Mouse (Mus musculus): ENCODE results near the gene Proca1. TPM values are rescaled to one million over a fixed set of nuclear protein-coding genes. Genes with fewer than 3 reads are reported as not detected.

Gene Proca1
- polyA plus RNA-seq, 1 experiment from 2014 or later = 2.3 TPM

DNA sequence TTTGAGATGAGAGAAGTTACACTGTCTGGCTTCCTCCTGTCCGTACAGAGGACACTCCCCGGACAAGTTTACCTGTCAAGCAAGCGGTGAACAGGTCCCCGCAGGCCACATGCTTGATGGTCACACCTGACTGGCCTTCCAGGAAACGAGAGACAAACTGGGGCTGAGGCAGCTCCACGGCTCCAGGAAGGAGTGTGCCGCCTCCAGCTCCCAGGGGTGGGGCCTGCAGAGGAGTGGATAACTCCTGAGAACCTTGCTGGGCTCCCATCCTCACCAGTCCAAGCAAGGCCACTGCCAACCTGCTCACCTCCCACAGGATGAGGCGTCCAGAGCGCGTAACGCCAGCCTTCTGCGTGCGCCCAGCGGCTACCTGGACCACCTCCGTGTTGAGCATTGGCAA is 22.9 kb upstream of the Proca1 start:
- peaks cover 10% of the 10 kb centered on the region for H3K4me1 ChIP-seq (ENCODE audit: control insufficient read depth, insufficient read depth, low read length)
- no peaks in the 10 kb centered on the region for H3K27me3 ChIP-seq (ENCODE audit: control insufficient read depth, insufficient read depth, low read depth, low read length)
- H3K9ac ChIP-seq (ENCODE audit: low read depth, low read length) = no peak overlapping the region
- H3K36me3 ChIP-seq (ENCODE audit: control insufficient read depth, insufficient read depth, low read length) = no peaks in the 10 kb centered on the region
- no peak overlapping the region for H3K4me2 ChIP-seq (ENCODE audit: low read length)
- no peak overlapping the region for H3K4me3 ChIP-seq (ENCODE audit: low read depth, low read length)
- H3K9me3 ChIP-seq (replicated peaks; ENCODE audit: control insufficient read depth, low read length, poor library complexity, severe bottlenecking) = no peaks in the 10 kb centered on the region
- no peak for ATAC-seq
- H3K27ac ChIP-seq (ENCODE audit: low read length) = no peak overlapping the region
- WGBS = 92% methylated on average over 15 of the region's 15 CpGs

DNA sequence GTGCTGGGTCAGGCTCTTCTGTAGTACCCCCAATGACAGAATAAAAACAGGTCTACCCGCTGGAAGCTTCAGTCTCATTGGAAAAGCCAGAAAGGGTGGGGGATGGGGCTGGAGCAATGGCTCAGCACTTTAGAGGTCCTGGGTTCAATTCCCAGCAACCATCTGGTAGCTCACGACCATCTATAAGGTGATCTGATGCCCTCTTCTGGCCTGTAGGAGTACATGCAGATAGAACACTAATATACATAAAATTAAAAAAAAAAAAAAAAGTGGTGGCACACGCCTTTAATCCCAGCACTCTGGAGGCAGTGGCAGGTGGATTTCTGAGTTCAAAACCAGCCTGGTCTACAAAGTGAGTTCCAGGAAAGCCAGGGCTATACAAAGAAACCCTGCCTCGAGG is 21.9 kb upstream of the Proca1 start:
- ATAC-seq = no peak
- 64% methylated on average over 4 of the region's 4 CpGs for WGBS
- no peaks in the 10 kb centered on the region for H3K27me3 ChIP-seq (ENCODE audit: control insufficient read depth, insufficient read depth, low read depth, low read length)

DNA sequence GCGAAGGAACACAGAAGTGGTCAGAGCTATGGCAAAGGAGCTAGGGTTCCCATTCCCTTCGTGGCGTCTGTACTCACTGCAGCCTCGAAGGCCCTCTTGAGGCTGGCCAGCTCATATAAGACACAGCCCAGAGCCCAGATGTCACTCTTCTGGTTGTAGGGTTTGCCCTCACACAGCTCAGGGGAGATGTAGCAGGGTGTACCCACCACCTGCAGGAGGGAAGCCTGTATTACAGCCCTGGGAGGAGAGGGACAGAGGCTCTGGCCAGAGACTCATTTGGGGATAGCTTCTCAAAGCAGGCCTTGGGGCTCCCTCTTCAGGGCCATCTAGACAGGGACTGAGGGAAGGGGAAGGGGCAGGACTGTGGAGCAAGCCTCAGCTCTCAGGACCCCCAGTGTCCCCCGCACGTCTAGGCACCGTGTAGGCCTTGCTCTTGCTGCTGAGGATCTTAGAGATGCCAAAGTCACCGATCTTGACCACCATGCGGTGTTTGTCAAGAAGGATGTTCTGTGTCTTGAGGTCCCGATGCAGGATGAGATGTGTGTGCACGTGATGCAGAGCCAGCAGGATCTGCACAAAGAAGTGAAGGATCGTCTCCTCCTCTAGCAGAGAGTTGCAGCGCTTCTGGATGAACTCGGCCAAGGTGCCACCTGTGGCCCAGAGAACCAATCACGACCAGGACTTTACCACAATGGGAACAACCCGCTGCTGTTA is 21.0 kb upstream of the Proca1 start:
- Histone ChIP-seq H3K4me3 (ENCODE audit: low read depth, low read length) (no peak overlapping the region), H3K9me3 (replicated peaks; ENCODE audit: control insufficient read depth, low read length, poor library complexity, severe bottlenecking) (no peaks in the 10 kb centered on the region), H3K27me3 (ENCODE audit: control insufficient read depth, insufficient read depth, low read depth, low read length) (no peaks in the 10 kb centered on the region), H3K27ac (ENCODE audit: low read length) (no peak overlapping the region), H3K4me2 (ENCODE audit: low read length) (no peak overlapping the region), H3K9ac (ENCODE audit: low read depth, low read length) (no peak overlapping the region), H3K4me1 (ENCODE audit: control insufficient read depth, insufficient read depth, low read length) (peaks cover 6% of the 10 kb centered on the region), H3K36me3 (ENCODE audit: control insufficient read depth, insufficient read depth, low read length) (no peaks in the 10 kb centered on the region)
- ATAC-seq = no peak
- WGBS = 81% methylated on average over 16 of the region's 16 CpGs

More for the DNA sequence above, 21.9 kb upstream of the Proca1 start:
- H3K36me3 ChIP-seq (ENCODE audit: control insufficient read depth, insufficient read depth, low read length) = no peaks in the 10 kb centered on the region
- H3K9me3 ChIP-seq (replicated peaks; ENCODE audit: control insufficient read depth, low read length, poor library complexity, severe bottlenecking) = no peaks in the 10 kb centered on the region
- no peak overlapping the region for H3K27ac ChIP-seq (ENCODE audit: low read length)
- H3K4me1 ChIP-seq (ENCODE audit: control insufficient read depth, insufficient read depth, low read length) = peaks cover 2% of the 10 kb centered on the region; the same call in 1 of the 2 replicates
- H3K4me3 ChIP-seq (ENCODE audit: low read depth, low read length) = no peak overlapping the region
- H3K9ac ChIP-seq (ENCODE audit: low read depth, low read length) = no peak overlapping the region
- H3K4me2 ChIP-seq (ENCODE audit: low read length) = no peak overlapping the region

GRCm38 (mm10) chr11:78172748-78173383 is 20.3 kb upstream of the Proca1 start:
- no peaks in the 10 kb centered on the region for H3K36me3 ChIP-seq (ENCODE audit: control insufficient read depth, insufficient read depth, low read length)
- no peak overlapping the region for H3K9ac ChIP-seq (ENCODE audit: low read depth, low read length)
- H3K27me3 ChIP-seq (ENCODE audit: control insufficient read depth, insufficient read depth, low read depth, low read length) = no peaks in the 10 kb centered on the region
- H3K4me2 ChIP-seq (ENCODE audit: low read length) = no peak overlapping the region
- peaks cover 11% of the 10 kb centered on the region for H3K4me1 ChIP-seq (ENCODE audit: control insufficient read depth, insufficient read depth, low read length)
- no peak overlapping the region for H3K4me3 ChIP-seq (ENCODE audit: low read depth, low read length)
- 88% methylated on average over 19 of the region's 19 CpGs for WGBS
- no peak overlapping the region for H3K27ac ChIP-seq (ENCODE audit: low read length)
- ATAC-seq = no peak
- no peaks in the 10 kb centered on the region for H3K9me3 ChIP-seq (replicated peaks; ENCODE audit: control insufficient read depth, low read length, poor library complexity, severe bottlenecking)

- H3K27me3 ChIP-seq (ENCODE audit: control insufficient read depth, insufficient read depth, low read depth, low read length) = no peaks in the 10 kb centered on the region
- no peaks in the 10 kb centered on the region for H3K9me3 ChIP-seq (replicated peaks; ENCODE audit: control insufficient read depth, low read length, poor library complexity, severe bottlenecking)
- peaks cover under 1% of the 10 kb centered on the region for H3K36me3 ChIP-seq (ENCODE audit: control insufficient read depth, insufficient read depth, low read length)
- no peak for ATAC-seq
- H3K4me3 ChIP-seq (ENCODE audit: low read depth, low read length) = no peak overlapping the region
- no peak overlapping the region for H3K4me2 ChIP-seq (ENCODE audit: low read length)
- H3K4me1 ChIP-seq (ENCODE audit: control insufficient read depth, insufficient read depth, low read length) = peaks cover 19% of the 10 kb centered on the region
- no peak overlapping the region for H3K9ac ChIP-seq (ENCODE audit: low read depth, low read length)
- 89% methylated on average over 3 of the region's 3 CpGs for WGBS
- no peak overlapping the region for H3K27ac ChIP-seq (ENCODE audit: low read length)
Measured at GRCm38 (mm10) chr11:78174506-78174905, 18.7 kb upstream of the Proca1 start.

DNA sequence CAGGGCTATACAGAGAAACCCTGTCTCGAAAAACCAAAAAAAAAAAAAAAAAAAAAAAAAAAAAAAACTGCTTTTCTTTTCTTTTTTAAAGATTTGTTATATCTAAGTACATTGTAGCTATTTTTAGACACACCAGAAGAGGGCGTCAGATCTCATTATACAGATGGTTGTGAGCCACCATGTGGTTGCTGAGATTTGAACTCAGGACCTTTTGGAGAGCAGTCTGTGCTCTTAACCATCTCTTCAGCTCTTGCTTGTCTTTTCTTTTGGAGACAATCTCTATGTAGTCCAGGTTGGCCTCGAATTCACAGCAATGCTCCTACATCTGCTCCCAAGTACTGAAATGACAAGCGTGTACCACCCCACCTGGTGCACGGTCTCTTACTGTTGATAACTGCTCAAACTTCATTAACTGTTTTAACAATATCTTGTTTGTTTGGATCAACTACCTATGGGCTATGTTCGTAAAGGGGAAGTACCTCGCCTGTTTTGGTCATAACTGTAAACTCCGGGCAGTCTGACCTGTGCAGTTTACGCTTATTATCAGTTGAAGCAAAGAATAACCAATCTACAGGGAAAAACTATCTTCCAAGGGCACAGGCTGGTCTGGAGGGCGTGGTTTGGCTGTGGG is 17.3 kb upstream of the Proca1 start:
- peak overlapping the region; percentile 55 for H3K27ac ChIP-seq (ENCODE audit: low read length)
- WGBS = 5% methylated on average over 9 of the region's 10 CpGs

GRCm38 (mm10) chr11:78176402-78176862 is 16.8 kb upstream of the Proca1 start, which contains the start of the genes Nek8 and Tlcd1:
Nek8 (minus strand) TSS chr11:78176675.
Tlcd1 (plus strand) TSS chr11:78176711.
- Histone ChIP-seq H3K4me3 (ENCODE audit: low read depth, low read length) (peak within 1 kb of the TSS; percentile 64), H3K27me3 (ENCODE audit: control insufficient read depth, insufficient read depth, low read depth, low read length) (no peaks in the 10 kb centered on the region), H3K4me2 (ENCODE audit: low read length) (peak within 1 kb of the TSS; percentile 74), H3K9me3 (replicated peaks; ENCODE audit: control insufficient read depth, low read length, poor library complexity, severe bottlenecking) (no peaks in the 10 kb centered on the region), H3K9ac (ENCODE audit: low read depth, low read length) (peak within 1 kb of the TSS; percentile 55), H3K4me1 (ENCODE audit: control insufficient read depth, insufficient read depth, low read length) (peaks cover 20% of the 10 kb centered on the region), H3K36me3 (ENCODE audit: control insufficient read depth, insufficient read depth, low read length) (peaks cover 13% of the 10 kb centered on the region), H3K27ac (ENCODE audit: low read length) (peak within 1 kb of the TSS; percentile 55)
- WGBS = under 1% methylated on average over 32 of the region's 32 CpGs
- 0 out of 2 replicates have a peak, but pooled peaks have one; percentile 21 for ATAC-seq

More for the DNA sequence above, 17.3 kb upstream of the Proca1 start:
- Histone ChIP-seq H3K9ac (ENCODE audit: low read depth, low read length) (peak overlapping the region; percentile 55), H3K4me1 (ENCODE audit: control insufficient read depth, insufficient read depth, low read length) (peaks cover 20% of the 10 kb centered on the region), H3K4me2 (ENCODE audit: low read length) (peak overlapping the region; percentile 74), H3K9me3 (replicated peaks; ENCODE audit: control insufficient read depth, low read length, poor library complexity, severe bottlenecking) (no peaks in the 10 kb centered on the region), H3K27me3 (ENCODE audit: control insufficient read depth, insufficient read depth, low read depth, low read length) (no peaks in the 10 kb centered on the region), H3K4me3 (ENCODE audit: low read depth, low read length) (peak overlapping the region; percentile 64), H3K36me3 (ENCODE audit: control insufficient read depth, insufficient read depth, low read length) (peaks cover 10% of the 10 kb centered on the region)
- no peak for ATAC-seq

GRCm38 (mm10) chr11:78176905-78177331 is 16.3 kb upstream of the Proca1 start:
- Histone ChIP-seq H3K4me2 (ENCODE audit: low read length) (peak overlapping the region; percentile 74), H3K9me3 (replicated peaks; ENCODE audit: control insufficient read depth, low read length, poor library complexity, severe bottlenecking) (no peaks in the 10 kb centered on the region), H3K9ac (ENCODE audit: low read depth, low read length) (peak overlapping the region; percentile 7; the same call in 1 of the 2 replicates), H3K4me3 (ENCODE audit: low read depth, low read length) (peak overlapping the region; percentile 64), H3K36me3 (ENCODE audit: control insufficient read depth, insufficient read depth, low read length) (peaks cover 13% of the 10 kb centered on the region), H3K4me1 (ENCODE audit: control insufficient read depth, insufficient read depth, low read length) (peaks cover 25% of the 10 kb centered on the region), H3K27ac (ENCODE audit: low read length) (peak overlapping the region; percentile 55), H3K27me3 (ENCODE audit: control insufficient read depth, insufficient read depth, low read depth, low read length) (no peaks in the 10 kb centered on the region)
- no peak for ATAC-seq
- WGBS = under 1% methylated on average over 23 of the region's 23 CpGs
